Mouse (Mus musculus) induced T-regulatory cell, adult 2 months (primary cell): ENCODE data around the gene Slc27a5.

Experiments used
- DNase-seq: peaks from one replicate; pipeline ENCODE4 v3.0.0-alpha.2; 2012; ENCODE audit warnings: low read depth

Slc27a5 gene

DNA sequence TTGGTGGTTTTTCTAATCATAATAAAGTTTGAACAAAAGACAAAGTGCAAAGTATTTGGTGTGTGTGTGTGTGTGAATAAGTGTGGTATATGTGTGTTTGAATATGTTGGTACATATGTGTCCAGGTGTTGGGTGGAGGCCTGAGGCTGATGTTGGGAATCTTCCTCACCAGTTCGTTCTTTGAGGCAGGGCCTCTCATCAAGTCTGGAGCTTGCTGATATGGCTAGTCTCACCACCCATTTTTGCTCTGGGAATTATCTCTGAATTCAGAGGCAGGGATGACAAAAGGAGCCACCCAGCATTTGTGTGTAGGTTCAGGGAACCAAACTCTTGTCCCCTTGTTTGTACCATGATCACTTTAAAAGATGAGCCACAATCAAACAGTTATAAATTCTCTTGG lies 12.3 kb downstream of the Slc27a5 start:
- no peak for DNase-seq

GRCm38 (mm10) chr7:12980291-12980690 lies 17.7 kb downstream of the Slc27a5 start:
- DNase-seq: no peak

DNA sequence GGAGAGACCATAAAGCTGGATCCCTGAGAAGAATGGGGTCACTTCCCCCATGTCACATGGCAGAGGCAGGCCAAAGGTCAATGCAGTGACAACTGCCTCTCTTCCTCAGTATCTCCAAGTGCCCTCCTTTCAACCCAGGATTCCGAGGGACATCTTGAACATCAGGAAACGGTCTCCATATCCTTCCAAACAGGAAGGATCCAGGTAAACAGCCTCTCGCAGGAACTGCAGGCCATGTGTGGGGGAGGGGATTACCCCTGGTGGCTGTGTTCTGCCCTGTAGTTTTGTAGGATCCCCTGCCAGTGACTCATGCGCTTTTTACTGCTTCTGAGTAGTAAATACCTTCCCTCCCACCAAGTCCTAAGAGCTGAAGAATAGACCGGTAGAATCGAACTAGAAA lies 18.2 kb downstream of the Slc27a5 start:
- peak; percentile 56 for DNase-seq

DNA sequence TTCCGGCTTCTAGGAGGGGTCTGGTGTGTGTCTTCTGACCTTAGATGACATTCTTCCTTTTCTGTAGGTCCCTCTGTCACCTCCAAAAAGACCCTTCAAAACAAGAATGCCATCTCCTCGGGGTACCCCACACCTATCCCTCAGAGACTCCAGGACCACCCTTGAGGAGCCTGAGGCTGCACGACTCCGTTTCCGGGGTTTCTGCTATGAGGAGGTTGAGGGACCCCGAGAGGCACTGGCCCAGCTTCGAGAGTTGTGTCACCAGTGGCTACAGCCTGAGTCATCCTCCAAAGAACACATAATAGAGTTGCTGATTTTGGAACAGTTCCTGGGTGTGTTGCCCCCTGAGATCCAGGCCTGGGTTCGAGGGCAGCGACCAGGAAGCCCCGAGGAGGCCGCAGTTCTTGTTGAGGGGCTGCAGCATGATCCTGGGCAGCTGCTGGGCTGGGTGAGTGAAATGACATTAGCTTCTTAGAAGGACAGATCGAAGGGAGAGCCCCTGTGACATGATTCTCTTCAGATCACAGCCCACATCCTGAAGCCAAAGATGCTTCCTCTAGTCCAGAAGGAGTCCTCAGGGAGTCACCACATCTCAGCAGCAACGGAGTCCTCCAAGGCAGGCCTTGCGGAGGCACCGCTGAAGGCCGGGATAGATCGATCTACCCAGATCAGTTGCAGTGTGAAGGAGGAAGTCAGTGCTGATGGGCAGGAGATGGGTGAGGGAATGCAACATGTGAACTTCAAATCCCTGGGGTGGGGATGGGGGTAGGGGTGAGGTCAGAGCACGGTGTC lies 18.9 kb downstream of the Slc27a5 start:
- peak; percentile 67 for DNase-seq

- peak; percentile 98 for DNase-seq
Observed at GRCm38 (mm10) chr7:12977682-12978389, 20.2 kb downstream of the Slc27a5 start, which contains the start of gene Zfp446. Gene Zfp446 (plus strand): TSS chr7:12977848.

GRCm38 (mm10) chr7:12970906-12971305 lies 27.1 kb downstream of the Slc27a5 start:
- DNase-seq: no peak

DNA sequence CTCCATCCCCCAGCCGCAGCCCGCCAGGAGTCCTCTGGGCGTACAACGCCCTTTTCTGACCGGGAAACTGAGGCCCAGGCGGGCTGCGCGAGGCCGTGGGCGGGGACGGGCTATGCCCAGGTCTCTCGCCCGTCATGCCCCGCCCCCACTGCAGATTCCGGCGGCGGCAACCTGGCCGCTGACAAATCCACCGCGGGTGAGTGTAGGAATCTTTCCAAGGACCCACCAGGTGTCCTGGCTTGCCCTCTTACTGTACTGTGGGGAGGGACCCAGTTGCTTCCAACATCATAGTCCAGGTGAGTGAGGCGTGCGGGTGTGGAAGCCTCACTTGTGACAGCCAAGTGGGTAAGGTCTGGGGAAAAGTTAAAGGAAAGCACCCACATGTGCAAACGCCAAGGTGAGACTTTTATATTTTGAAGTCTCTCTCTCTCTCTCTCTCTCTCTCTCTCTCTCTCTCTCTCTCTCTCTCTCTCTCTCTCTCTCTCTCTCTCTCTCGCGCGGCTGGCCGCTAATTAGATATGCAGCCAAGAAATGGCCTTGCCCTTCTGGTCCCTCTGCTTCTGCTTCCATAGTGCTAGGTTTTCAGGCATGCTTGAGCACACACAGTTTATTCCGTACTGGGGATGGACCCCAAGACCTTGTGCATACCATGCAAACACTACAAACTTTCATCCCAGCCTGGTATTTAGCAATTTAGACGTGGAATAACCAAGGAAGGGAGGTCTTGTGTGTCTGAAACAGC lies 31.7 kb downstream of the Slc27a5 start:
- DNase-seq: peak; percentile 84

DNA sequence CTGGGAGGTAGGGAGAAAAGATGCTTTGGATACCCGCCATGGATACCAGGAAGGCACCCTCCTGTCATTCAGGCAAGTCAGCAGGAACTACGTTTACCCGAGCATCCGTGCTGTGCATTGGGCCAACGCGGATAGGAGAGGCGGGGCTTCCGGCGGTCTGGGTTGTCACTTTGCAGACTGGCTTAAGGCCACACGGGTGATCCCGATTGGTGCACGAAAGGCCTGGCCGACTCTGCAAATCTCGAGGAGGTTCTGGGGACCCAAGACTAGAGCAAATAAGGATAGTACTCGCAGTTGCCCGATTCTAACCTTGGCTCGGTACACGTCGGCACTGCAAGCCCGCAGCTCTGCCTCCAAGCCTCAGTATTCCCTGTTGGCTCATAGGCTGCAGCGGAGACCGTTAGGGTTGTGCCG lies 32.3 kb downstream of the Slc27a5 start, which contains the start of gene Zfp324:
TSS of gene Zfp324 (plus strand) at position 161 of the 414 bp plus-strand sequence.
- DNase-seq: peak; percentile 94

DNA sequence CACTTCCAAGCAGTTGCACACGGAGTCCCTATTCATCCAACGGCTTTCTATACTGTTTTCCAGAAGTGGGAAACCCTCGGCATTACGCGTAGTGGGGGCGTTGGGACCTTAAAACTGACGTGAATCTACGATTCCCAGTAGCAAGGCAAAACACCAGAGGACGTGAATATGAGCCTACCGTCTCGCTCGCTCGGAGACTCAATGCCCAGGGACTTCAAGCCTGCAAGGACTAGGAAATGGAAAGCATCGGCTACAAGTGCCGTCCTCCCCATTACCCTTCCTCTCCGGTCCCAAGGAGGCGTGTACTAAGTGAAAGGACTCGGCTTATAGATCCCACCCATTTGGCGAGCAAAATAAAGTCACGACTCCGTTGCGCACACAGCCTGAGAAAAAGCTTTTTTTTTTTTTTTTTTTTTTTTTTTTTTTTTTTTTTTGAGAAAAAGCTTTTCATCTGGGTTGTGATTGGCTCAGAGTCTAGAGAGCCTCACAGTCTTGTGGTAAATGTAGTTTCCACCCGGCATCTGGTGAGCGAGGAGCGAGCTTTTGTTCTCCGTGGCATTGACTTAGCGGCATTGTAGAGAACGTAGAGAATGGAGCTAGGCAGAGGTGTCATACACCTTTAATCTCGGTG lies 36.4 kb downstream of the Slc27a5 start:
- peak; percentile 92 for DNase-seq

- no peak for DNase-seq
Observed at GRCm38 (mm10) chr7:12959718-12960117, 38.3 kb downstream of the Slc27a5 start.

GRCm38 (mm10) chr7:12958948-12959347 lies 39.0 kb downstream of the Slc27a5 start:
- no peak for DNase-seq

- DNase-seq: no peak
Observed at GRCm38 (mm10) chr7:12957511-12957910, 40.5 kb downstream of the Slc27a5 start.

- DNase-seq: peak; percentile 45
Observed at GRCm38 (mm10) chr7:12954896-12955295, 43.1 kb downstream of the Slc27a5 start.

DNA sequence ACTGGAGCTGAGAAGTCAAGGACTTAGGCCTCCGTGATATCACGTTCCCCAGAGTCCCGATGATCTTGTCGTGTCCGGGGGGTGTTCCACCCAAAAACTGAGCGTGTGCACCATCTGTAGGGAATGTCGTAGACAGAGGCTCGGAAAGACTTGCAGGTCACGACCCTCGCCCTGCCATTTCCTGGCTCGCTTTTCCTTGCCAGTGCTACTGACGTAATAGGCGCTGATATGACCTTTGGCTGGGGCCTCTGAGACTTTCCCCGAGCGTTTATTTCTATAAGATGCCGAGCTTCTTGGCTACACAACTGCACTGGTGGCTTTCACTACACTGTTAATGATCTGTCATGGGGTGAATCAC lies 48.1 kb downstream of the Slc27a5 start:
- no peak for DNase-seq

GRCm38 (mm10) chr7:12949032-12949871 lies 48.7 kb downstream of the Slc27a5 start:
- peak; percentile 99 for DNase-seq

DNA sequence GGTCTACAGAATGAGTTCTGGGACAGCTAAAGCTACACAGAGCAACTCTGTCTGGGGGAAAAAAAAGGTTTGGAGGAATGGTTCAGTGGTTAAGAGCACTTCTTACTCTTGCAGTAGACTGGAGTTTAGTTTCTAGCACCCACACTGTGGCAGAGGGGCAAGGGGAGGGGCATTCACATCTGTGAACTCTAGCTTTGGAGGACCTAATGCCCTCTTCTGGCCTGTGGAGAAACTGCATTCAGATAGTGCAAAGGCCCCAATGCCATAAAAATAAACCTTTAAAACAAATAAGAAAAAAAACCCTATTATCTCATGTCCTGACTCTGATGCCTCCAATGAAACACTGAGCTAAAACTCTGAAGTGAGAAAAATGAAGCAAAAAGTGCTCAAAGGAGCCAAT lies 54.5 kb downstream of the Slc27a5 start:
- DNase-seq: peak; percentile 67

DNA sequence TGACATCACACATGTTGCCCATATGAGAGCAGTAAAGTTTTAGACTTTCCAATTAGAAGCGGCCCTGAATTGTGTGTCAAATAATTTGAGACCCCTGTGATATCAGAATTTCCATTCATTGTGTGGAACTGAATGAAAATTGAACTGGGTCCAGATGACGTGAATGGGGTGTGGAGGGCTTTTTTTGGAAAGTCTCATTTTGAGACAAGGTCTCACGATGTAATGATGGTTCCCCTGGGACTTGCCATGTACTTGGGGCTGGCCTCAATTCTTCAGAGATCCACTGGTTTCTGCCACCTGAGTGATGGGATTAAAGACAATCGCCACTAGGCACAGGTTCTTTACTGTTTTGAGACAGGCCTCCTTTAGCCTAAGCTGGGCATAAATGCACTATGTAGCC lies 57.4 kb downstream of the Slc27a5 start:
- no peak for DNase-seq
